Mouse (Mus musculus): Measurements from ENCODE around the gene Aftph. TPM values are rescaled to one million over a fixed set of nuclear protein-coding genes. Genes with fewer than 3 reads are reported as not detected.

The Aftph gene
- polyA plus RNA-seq, 1 experiment from 2014 or later = 21.3 TPM

- Histone ChIP-seq H3K27me3 (replicated peaks; ENCODE audit: control insufficient read depth, insufficient read depth, low read length) (no peaks in the 10 kb centered on the region), H3K4me3 (ENCODE audit: low read depth, low read length) (peak overlapping the region; percentile 99), H3K4me2 (replicated peaks; ENCODE audit: low read depth) (peak overlapping the region; percentile 81), H3K4me1 (replicated peaks; ENCODE audit: control insufficient read depth, insufficient read depth, low read length) (no peaks in the 10 kb centered on the region; the same call in 1 of the 2 replicates), H3K9me3 (ENCODE audit: control insufficient read depth) (no peaks in the 10 kb centered on the region), H3K27ac (ENCODE audit: low read depth, low read length) (peak overlapping the region; percentile 99), H3K9ac (ENCODE audit: low read depth, low read length) (peak overlapping the region; percentile 99), H3K36me3 (ENCODE audit: control insufficient read depth, insufficient read depth) (no peaks in the 10 kb centered on the region)
- WGBS = under 1% methylated on average over 48 of the region's 56 CpGs
- peak; percentile 37 for ATAC-seq
- TF ChIP-seq CTCF (IDR thresholded peaks at IDR 0.05; ENCODE audit: low read depth) = 0 out of 2 replicates have a peak, but pooled peaks have one; percentile 6
These were observed 748 bp downstream of the Aftph start for GRCm38 (mm10) chr11:20740481-20741200.

- no peak for ATAC-seq
- WGBS = 55% methylated on average over 3 of the region's 3 CpGs
- H3K27me3 ChIP-seq (replicated peaks; ENCODE audit: control insufficient read depth, insufficient read depth, low read length) = no peaks in the 10 kb centered on the region
- H3K27ac ChIP-seq (ENCODE audit: low read depth, low read length) = peak overlapping the region; percentile 37; the same call in 1 of the 2 replicates
- H3K4me2 ChIP-seq (replicated peaks; ENCODE audit: low read depth) = no peak overlapping the region
- H3K4me3 ChIP-seq (ENCODE audit: low read depth, low read length) = no peak overlapping the region
- H3K9me3 ChIP-seq (ENCODE audit: control insufficient read depth) = no peaks in the 10 kb centered on the region
- no peaks in the 10 kb centered on the region for H3K36me3 ChIP-seq (ENCODE audit: control insufficient read depth, insufficient read depth)
- no peak overlapping the region for H3K9ac ChIP-seq (ENCODE audit: low read depth, low read length)
- TF ChIP-seq CTCF (IDR thresholded peaks at IDR 0.05; ENCODE audit: low read depth) = no peak
- H3K4me1 ChIP-seq (replicated peaks; ENCODE audit: control insufficient read depth, insufficient read depth, low read length) = peaks cover 8% of the 10 kb centered on the region
These were observed 7.3 kb downstream of the Aftph start for GRCm38 (mm10) chr11:20734066-20734465.

- Histone ChIP-seq H3K4me1 (replicated peaks; ENCODE audit: control insufficient read depth, insufficient read depth, low read length) (peaks cover 8% of the 10 kb centered on the region; the same call in 1 of the 2 replicates), H3K9me3 (ENCODE audit: control insufficient read depth) (no peaks in the 10 kb centered on the region), H3K27me3 (replicated peaks; ENCODE audit: control insufficient read depth, insufficient read depth, low read length) (no peaks in the 10 kb centered on the region), H3K4me2 (replicated peaks; ENCODE audit: low read depth) (no peak overlapping the region), H3K36me3 (ENCODE audit: control insufficient read depth, insufficient read depth) (no peaks in the 10 kb centered on the region), H3K27ac (ENCODE audit: low read depth, low read length) (peak overlapping the region; percentile 37; the same call in 1 of the 2 replicates), H3K9ac (ENCODE audit: low read depth, low read length) (no peak overlapping the region), H3K4me3 (ENCODE audit: low read depth, low read length) (no peak overlapping the region)
- TF ChIP-seq CTCF (IDR thresholded peaks at IDR 0.05; ENCODE audit: low read depth) = no peak
- no peak for ATAC-seq
- whole genome bisulfite sequencing = 30% methylated on average over 3 of the region's 3 CpGs
These were observed 7.8 kb downstream of the Aftph start for GRCm38 (mm10) chr11:20733486-20734030.

GRCm38 (mm10) chr11:20729403-20729802, 12.0 kb downstream of the Aftph start:
- Histone ChIP-seq H3K36me3 (ENCODE audit: control insufficient read depth, insufficient read depth) (peaks cover 14% of the 10 kb centered on the region; the same call in 1 of the 2 replicates), H3K9me3 (ENCODE audit: control insufficient read depth) (no peaks in the 10 kb centered on the region), H3K27me3 (replicated peaks; ENCODE audit: control insufficient read depth, insufficient read depth, low read length) (no peaks in the 10 kb centered on the region), H3K4me1 (replicated peaks; ENCODE audit: control insufficient read depth, insufficient read depth, low read length) (peaks cover 5% of the 10 kb centered on the region; the same call in 1 of the 2 replicates), H3K9ac (ENCODE audit: low read depth, low read length) (no peak overlapping the region), H3K27ac (ENCODE audit: low read depth, low read length) (no peak overlapping the region), H3K4me3 (ENCODE audit: low read depth, low read length) (no peak overlapping the region), H3K4me2 (replicated peaks; ENCODE audit: low read depth) (no peak overlapping the region)
- WGBS = 89% methylated on average over 1 of the region's 1 CpGs
- no peak for TF ChIP-seq CTCF (IDR thresholded peaks at IDR 0.05; ENCODE audit: low read depth)
- no peak for ATAC-seq

GRCm38 (mm10) chr11:20728044-20728443, 13.3 kb downstream of the Aftph start:
- no peak for TF ChIP-seq CTCF (IDR thresholded peaks at IDR 0.05; ENCODE audit: low read depth)
- Histone ChIP-seq H3K27me3 (replicated peaks; ENCODE audit: control insufficient read depth, insufficient read depth, low read length) (no peaks in the 10 kb centered on the region), H3K4me1 (replicated peaks; ENCODE audit: control insufficient read depth, insufficient read depth, low read length) (no peaks in the 10 kb centered on the region), H3K9me3 (ENCODE audit: control insufficient read depth) (no peaks in the 10 kb centered on the region), H3K27ac (ENCODE audit: low read depth, low read length) (no peak overlapping the region), H3K4me2 (replicated peaks; ENCODE audit: low read depth) (no peak overlapping the region), H3K4me3 (ENCODE audit: low read depth, low read length) (no peak overlapping the region), H3K9ac (ENCODE audit: low read depth, low read length) (no peak overlapping the region), H3K36me3 (ENCODE audit: control insufficient read depth, insufficient read depth) (peaks cover 14% of the 10 kb centered on the region; the same call in 1 of the 2 replicates)
- WGBS = 83% methylated on average over 2 of the region's 2 CpGs
- ATAC-seq = no peak

GRCm38 (mm10) chr11:20723572-20723971, 17.8 kb downstream of the Aftph start:
- peak; percentile 53; the same call in 1 of the 2 replicates for ATAC-seq
- no peak overlapping the region for H3K4me3 ChIP-seq (ENCODE audit: low read depth, low read length)
- H3K27ac ChIP-seq (ENCODE audit: low read depth, low read length) = no peak overlapping the region
- no peaks in the 10 kb centered on the region for H3K9me3 ChIP-seq (ENCODE audit: control insufficient read depth)
- H3K36me3 ChIP-seq (ENCODE audit: control insufficient read depth, insufficient read depth) = peaks cover 14% of the 10 kb centered on the region; the same call in 1 of the 2 replicates
- H3K9ac ChIP-seq (ENCODE audit: low read depth, low read length) = no peak overlapping the region
- H3K4me2 ChIP-seq (replicated peaks; ENCODE audit: low read depth) = no peak overlapping the region
- H3K27me3 ChIP-seq (replicated peaks; ENCODE audit: control insufficient read depth, insufficient read depth, low read length) = no peaks in the 10 kb centered on the region
- TF ChIP-seq CTCF (IDR thresholded peaks at IDR 0.05; ENCODE audit: low read depth) = no peak
- no peaks in the 10 kb centered on the region for H3K4me1 ChIP-seq (replicated peaks; ENCODE audit: control insufficient read depth, insufficient read depth, low read length)
- 52% methylated on average over 5 of the region's 5 CpGs for WGBS

Measured in intestine, postnatal 0 days (tissue).